Mouse (Mus musculus) embryo, embryonic 10 days (tissue): ENCODE data around the gene Kcnk2.
A peak's percentile ranks its signal among the peaks of the same experiment; 100 is the strongest.
"Not testable (repeated sequence)": the region's sequence is repeated elsewhere in the genome, so short reads cannot be mapped to it uniquely, and the experiment has no call there.

Source experiments
- DNase-seq: peaks from one replicate; pipeline ENCODE4 v3.0.0-alpha.2; 2015; ENCODE audit warnings: low spot score

Kcnk2 gene

GRCm38 (mm10) chr1:189343301-189344251 is 58.5 kb downstream of the Kcnk2 start:
- DNase-seq = peak; percentile 22

DNA sequence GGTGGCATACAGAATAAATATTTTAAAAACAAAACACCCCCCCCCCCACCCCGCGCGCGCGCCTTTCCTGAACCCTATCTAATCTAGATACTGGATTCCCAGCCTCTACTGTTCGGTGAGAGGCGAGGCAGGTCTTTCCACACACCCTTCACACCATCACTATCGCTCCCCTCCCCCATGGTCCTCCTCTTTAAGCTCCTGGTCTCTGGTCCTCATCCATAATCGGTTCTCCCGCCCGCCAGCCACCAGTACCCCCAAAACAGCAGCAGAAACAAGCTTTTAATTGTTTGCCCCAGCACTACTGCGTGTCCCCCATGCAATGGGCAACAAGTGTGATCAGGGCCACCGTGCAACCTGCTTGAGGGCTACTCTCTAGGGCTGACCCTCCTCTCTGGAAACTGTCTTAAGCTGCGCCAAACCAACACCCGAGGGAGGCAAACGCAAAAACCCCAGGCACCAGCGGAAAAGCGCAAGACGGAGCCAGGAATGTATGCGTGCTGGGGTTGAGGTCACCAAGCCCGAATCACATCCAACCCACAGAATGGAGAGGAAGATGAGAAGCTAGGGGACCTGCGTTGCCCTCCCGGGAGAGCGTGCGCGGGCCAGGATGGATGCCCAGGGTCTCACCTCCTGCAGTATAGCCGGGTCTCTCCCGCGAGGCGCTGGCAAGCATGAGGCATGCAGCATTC is 59.5 kb downstream of the Kcnk2 start:
- peak; percentile 40 for DNase-seq

DNA sequence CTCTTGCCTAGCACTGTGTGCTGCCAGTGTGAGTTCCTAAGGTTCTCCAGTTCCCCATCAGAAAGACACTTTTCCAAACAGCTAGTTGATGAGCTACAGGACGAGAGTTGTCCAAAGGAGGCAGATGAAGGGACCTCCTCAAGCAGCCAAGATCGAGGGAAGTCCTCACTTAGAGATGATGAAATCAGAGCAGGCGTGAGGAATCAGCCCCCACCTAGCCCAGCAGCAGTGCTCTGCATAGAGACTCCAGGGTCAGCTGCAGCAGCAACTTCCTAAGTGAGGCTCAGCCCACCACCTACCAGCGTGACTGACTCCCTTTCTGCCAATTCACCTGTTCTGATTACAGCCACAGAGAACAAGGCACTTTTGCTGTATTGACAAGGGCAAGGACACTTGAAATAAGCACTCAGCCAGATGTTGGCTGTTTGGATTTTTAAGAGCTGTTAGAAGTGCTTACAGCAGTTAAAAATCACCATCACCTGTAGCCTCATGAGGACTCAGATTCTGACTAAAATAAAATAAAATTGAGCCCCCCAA is 60.6 kb downstream of the Kcnk2 start:
- DNase-seq = no peak

- no peak for DNase-seq
Observed at GRCm38 (mm10) chr1:189315896-189316295, 86.2 kb downstream of the Kcnk2 start.

- DNase-seq = no peak
Observed at GRCm38 (mm10) chr1:189314495-189314894, 87.6 kb downstream of the Kcnk2 start.

DNA sequence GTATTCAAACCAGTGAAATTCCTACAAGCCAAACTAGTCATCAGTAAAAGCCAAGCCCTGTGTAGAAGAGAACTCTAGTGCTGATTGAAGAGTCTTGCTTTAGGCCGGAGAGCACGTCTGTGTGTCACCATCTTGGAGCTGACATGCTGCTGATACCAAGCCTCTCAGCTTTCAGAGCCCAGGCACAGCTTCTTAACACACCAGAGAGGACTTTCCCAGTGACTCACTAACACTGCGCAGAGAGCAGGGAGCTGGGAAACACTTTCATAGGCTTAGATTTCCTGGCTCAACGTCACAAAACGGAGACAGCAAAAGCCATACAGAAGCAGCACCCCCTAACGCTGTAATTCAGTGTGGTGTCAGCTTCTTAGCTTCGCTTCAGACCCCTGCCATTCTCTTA is 88.3 kb downstream of the Kcnk2 start:
- DNase-seq = no peak

- no peak for DNase-seq
Observed at GRCm38 (mm10) chr1:189310145-189310544, 91.9 kb downstream of the Kcnk2 start.

DNA sequence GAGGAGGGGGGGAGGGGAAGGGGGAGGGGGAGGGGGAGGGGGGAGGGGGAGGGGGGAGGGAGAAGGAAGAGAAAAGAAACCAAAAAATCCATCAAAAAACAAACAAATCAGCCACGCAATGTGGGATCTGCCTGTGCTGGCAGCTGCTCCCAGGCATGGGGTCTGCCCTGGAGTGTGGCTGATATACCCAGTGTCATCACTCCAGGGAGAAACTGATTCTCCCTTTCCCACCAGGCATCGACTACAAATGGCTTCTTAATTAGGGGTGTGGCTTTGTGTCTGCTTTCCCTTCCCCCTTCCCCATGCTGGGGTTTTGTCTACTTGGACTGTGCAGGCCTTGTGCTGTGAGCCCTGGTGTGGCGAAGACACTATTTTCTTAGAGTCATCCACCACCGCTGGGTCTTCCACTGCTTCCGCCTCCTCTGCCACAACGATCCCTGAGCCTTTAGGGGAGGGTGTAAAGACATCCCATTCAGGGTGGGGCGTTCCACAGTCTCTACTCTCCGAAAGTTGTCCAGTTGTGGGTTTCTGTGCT is 97.0 kb downstream of the Kcnk2 start:
- no peak for DNase-seq

DNA sequence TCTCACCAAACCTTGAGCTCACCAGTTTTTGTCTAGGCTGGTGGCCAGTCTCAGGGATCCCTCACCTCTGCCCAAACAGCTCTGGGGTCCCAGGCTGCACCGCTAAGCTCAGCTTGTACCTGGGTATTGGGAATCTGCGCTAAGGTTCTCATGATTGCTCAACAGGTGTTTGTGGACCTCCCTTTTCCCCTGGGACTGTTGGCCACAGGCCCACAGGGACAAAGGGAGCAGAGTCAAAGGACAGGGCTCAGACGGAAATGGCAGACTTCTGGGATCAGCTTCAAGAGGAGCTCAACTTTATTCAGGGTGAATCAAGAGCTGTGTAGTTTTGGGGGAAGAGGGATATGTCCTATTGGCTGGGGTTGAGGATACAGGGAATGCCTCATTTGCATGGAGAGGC is 99.1 kb downstream of the Kcnk2 start:
- DNase-seq = no peak

DNA sequence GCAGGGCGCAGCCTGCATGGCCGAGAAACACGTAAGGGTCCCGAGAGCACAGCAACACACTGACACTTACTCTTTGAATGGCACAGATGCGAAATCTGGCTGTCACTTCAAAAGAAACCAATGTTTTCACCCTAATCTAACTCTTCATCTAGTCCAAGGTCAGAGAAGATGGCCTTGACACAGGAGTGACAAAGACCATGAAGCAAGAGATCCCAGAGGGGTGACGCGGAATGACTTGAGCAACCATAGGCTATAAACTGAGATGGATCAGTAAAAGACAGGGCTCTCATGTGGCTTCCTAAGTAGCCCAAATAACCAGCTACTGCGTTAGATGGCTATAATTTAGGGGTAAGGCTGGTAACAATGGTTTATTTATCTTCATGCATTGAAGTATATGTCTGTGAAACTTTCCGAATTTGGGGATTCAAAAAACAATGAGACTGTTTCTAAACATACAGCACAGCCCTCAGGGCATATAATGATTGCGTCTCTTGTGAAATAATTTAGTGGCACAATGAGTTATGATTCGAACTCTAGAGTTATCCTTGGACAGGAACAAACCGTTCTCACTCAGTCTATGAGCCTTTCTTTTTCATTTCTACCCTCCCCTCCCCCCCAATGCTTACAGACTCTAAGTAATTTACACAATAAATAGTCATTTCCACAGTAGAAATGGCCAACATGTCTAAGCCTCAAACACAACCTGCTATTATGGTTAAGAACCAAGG is 108.2 kb downstream of the Kcnk2 start:
- DNase-seq = no peak

DNA sequence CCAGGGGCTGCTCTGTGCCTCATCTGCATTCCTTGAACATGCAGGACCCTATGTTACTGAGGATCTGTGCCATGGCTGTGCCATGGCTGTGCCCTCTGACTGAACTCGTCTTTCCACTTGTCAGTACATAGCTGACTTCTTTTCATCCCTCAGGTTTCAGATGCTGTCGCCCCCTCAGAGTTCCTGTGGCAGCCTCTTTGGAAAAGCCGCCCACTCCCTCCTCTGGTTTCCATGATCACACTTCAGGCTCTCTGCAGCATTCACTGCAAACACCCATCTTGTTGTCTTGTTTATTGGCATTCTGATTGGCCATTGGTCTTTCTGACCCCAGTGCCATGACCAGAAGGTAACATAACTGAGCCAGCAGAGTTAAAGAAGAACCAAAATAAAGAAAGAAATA is 111.2 kb downstream of the Kcnk2 start:
- DNase-seq = no peak

- no peak for DNase-seq
Observed at GRCm38 (mm10) chr1:189288948-189289347, 113.1 kb downstream of the Kcnk2 start.

DNA sequence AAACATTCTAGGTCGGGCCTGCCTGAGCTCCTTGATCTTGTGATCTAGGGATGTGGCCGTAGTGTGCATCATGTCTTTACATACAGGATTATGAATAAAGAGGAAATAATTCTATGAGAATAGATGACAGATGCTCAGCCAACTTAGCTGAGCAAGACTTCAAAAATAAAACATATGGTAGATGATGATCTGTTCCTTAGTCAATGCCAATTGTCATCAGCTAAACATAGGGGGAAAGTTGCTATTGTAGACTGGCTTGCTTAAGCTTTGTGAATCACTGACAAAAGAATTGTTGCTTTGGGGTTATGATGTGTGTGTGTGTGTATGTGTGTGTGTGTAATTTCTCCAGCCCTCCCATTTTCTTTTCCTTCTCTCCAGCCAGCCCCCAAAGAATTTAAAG is 129.8 kb downstream of the Kcnk2 start:
- no peak for DNase-seq

- no peak for DNase-seq
Observed at GRCm38 (mm10) chr1:189253631-189254030, 148.4 kb downstream of the Kcnk2 start.

GRCm38 (mm10) chr1:189253207-189253606 is 148.9 kb downstream of the Kcnk2 start:
- peak; percentile 49 for DNase-seq

DNA sequence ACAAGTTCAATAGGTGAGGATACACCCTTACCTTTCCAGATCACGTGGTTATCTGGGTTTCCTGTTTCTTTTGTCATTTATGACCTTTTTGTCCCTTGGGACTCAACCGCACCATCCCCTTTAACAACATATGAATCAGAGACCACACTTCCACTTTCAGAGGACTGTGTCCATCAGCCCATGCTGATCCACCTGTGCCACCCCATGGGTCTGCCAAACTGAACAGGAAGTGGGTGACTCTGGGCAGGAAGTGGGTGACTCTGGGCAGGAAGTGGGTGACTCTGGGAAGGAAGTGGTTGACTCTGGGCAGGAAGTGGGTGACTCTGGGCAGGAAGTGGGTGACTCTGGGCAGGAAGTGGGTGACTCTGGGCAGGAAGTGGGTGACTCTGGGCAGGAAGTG is 158.9 kb downstream of the Kcnk2 start:
- DNase-seq = not testable (repeated sequence)

DNA sequence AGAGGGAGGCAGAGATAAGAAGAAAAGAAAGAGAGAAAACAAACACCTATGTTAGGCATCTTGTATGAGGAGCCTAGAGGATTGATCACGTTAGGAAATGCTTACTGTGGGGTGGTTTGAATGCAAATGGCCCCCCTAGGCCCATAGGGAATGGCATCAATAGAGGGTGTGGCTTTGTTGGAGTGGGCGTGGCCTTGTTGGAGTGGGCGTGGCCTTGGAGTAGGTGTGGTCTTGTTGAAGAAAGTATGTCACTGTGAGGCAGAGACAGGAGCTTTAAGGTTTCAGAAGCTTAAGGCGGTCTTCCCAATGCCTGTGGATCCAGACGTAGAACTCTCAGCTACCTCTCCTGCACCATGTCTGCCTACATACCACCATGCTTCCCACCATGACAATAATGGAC is 166.8 kb downstream of the Kcnk2 start:
- no peak for DNase-seq

- DNase-seq = no peak
Observed at GRCm38 (mm10) chr1:189232829-189233228, 169.2 kb downstream of the Kcnk2 start.

- peak; percentile 7 for DNase-seq
Observed at GRCm38 (mm10) chr1:189228222-189229084, 173.6 kb downstream of the Kcnk2 start.

- no peak for DNase-seq
Observed at GRCm38 (mm10) chr1:189227479-189227878, 174.6 kb downstream of the Kcnk2 start.

GRCm38 (mm10) chr1:189219051-189219450 is 183.0 kb downstream of the Kcnk2 start:
- DNase-seq = no peak
